Mouse (Mus musculus) embryonic facial prominence, embryonic 13.5 days (tissue): ENCODE data around the gene Smap2. TPM values are rescaled to one million over a fixed set of nuclear protein-coding genes. Genes with fewer than 3 reads are reported as not detected.
A peak's percentile ranks its signal among the peaks of the same experiment; 100 is the strongest.
"Not testable (repeated sequence)": the region's sequence is repeated elsewhere in the genome, so short reads cannot be mapped to it uniquely, and the experiment has no call there.

Source experiments
- ATAC-seq: fragments of 200-750 bp; cut with Nextera tagmentation; 2 replicates; pipeline ENCODE4 v1.8.0; 2017; ENCODE audit warnings: low read depth; ENCODE audit not compliant: insufficient number of reproducible peaks, insufficient read depth, low FRiP score, low TSS enrichment
- H3K27ac ChIP-seq: fragments of 300-500 bp; sonication (generic); 2 replicates; pipeline ENCODE4 v1.5.1; 2015; ENCODE audit warnings: moderate library complexity, mild to moderate bottlenecking, inconsistent platforms
- H3K27me3 ChIP-seq: fragments of 300-500 bp; sonication (generic); 2 replicates; pipeline ENCODE4 v1.6.1; 2015; ENCODE audit warnings: mild to moderate bottlenecking, inconsistent platforms
- H3K36me3 ChIP-seq: fragments of 300-500 bp; sonication (generic); 2 replicates; pipeline ENCODE4 v1.6.1; 2015; ENCODE audit warnings: mild to moderate bottlenecking, inconsistent platforms
- H3K4me1 ChIP-seq: fragments of 300-500 bp; sonication (generic); 2 replicates; pipeline ENCODE4 v1.6.1; 2015; ENCODE audit warnings: inconsistent platforms
- H3K4me2 ChIP-seq: fragments of 300-500 bp; sonication (generic); 2 replicates; pipeline ENCODE4 v1.6.1; 2015; ENCODE audit warnings: moderate library complexity, mild to moderate bottlenecking, inconsistent platforms
- H3K4me3 ChIP-seq: fragments of 300-500 bp; sonication (generic); 2 replicates; pipeline ENCODE4 v1.5.1; 2015; ENCODE audit warnings: mild to moderate bottlenecking, inconsistent platforms
- H3K9ac ChIP-seq: fragments of 300-500 bp; sonication (generic); 2 replicates; pipeline ENCODE4 v1.6.1; 2015; ENCODE audit warnings: mild to moderate bottlenecking, inconsistent platforms
- H3K9me3 ChIP-seq: fragments of 300-500 bp; sonication (generic); 2 replicates; pipeline ENCODE4 v1.6.1; 2016; ENCODE audit warnings: inconsistent platforms
- WGBS: fragments of 180-500 bp; shearing (Covaris S2); methylation state at CpG from one replicate; pipeline ENCODE4 v1.1.7; 2015; ENCODE audit warnings: mixed read lengths; 5-methylcytosine and 5-hydroxymethylcytosine counted together
- polyA plus RNA-seq: library from polyadenylated mRNA; unstranded; fragments of >200 nt; fragmentation: Nextera tagmentation; extraction: Ambion mirVana; gene quantifications from 2 replicates; pipeline ENCODE4 v1.2.1, GENCODE M21; 2015

Gene Smap2
- polyA plus RNA-seq, result 13.7 and 13.9 TPM in 2 replicates

GRCm38 (mm10) chr4:121016928-121017657, at the start of gene Smap2:
Gene Smap2, minus strand, starts transcription at chr4:121017247.
- under 1% methylated on average over 48 of the region's 48 CpGs for WGBS
- Histone ChIP-seq H3K4me1 (peaks cover 15% of the 10 kb centered on the region), H3K27ac (peak within 1 kb of the TSS; percentile 62), H3K4me2 (peak within 1 kb of the TSS; percentile 91), H3K4me3 (peak within 1 kb of the TSS; percentile 94), H3K9ac (peak within 1 kb of the TSS; percentile 84), H3K36me3 (no peaks in the 10 kb centered on the region), H3K27me3 (no peaks in the 10 kb centered on the region), H3K9me3 (no peaks in the 10 kb centered on the region)
- ATAC-seq, result peak; percentile 97

GRCm38 (mm10) chr4:121065336-121065735, 48.3 kb upstream of the Smap2 start:
- WGBS, result 84% methylated on average over 2 of the region's 2 CpGs

GRCm38 (mm10) chr4:121059218-121059617, 42.2 kb upstream of the Smap2 start:
- not testable (repeated sequence) for ATAC-seq, H3K4me3 ChIP-seq, H3K27ac ChIP-seq, H3K27me3 ChIP-seq, H3K4me1 ChIP-seq, H3K9ac ChIP-seq, H3K9me3 ChIP-seq, H3K4me2 ChIP-seq
- peaks cover 40% of the 10 kb centered on the region for H3K36me3 ChIP-seq
- 83% methylated on average over 10 of the region's 10 CpGs for WGBS

More at GRCm38 (mm10) chr4:121065336-121065735, 48.3 kb upstream of the Smap2 start:
- Histone ChIP-seq H3K9ac (no peak overlapping the region), H3K9me3 (no peaks in the 10 kb centered on the region), H3K4me1 (no peaks in the 10 kb centered on the region), H3K27ac (no peak overlapping the region), H3K4me2 (no peak overlapping the region), H3K36me3 (peaks cover 65% of the 10 kb centered on the region), H3K4me3 (no peak overlapping the region), H3K27me3 (no peaks in the 10 kb centered on the region)
- ATAC-seq, result no peak

- 70% methylated on average over 2 of the region's 2 CpGs for WGBS
- Histone ChIP-seq H3K27ac (no peak overlapping the region), H3K4me3 (no peak overlapping the region), H3K36me3 (peaks cover 22% of the 10 kb centered on the region), H3K27me3 (peaks cover 13% of the 10 kb centered on the region), H3K4me2 (no peak overlapping the region), H3K9me3 (no peaks in the 10 kb centered on the region), H3K4me1 (peaks cover 7% of the 10 kb centered on the region), H3K9ac (no peak overlapping the region)
- ATAC-seq, result no peak
Observed at GRCm38 (mm10) chr4:121057032-121057431, 40.0 kb upstream of the Smap2 start.

GRCm38 (mm10) chr4:121056342-121056741, 39.3 kb upstream of the Smap2 start:
- Histone ChIP-seq H3K4me2 (no peak overlapping the region), H3K9ac (no peak overlapping the region), H3K4me1 (peaks cover 8% of the 10 kb centered on the region), H3K27ac (no peak overlapping the region), H3K9me3 (no peaks in the 10 kb centered on the region), H3K36me3 (peaks cover 22% of the 10 kb centered on the region), H3K27me3 (peaks cover 13% of the 10 kb centered on the region), H3K4me3 (no peak overlapping the region)
- WGBS, result 39% methylated on average over 3 of the region's 3 CpGs
- ATAC-seq, result no peak

- no peak overlapping the region for H3K27ac ChIP-seq
- H3K9ac ChIP-seq, result 0 out of 2 replicates have a peak overlapping the region, but pooled peaks have one; percentile 51
- H3K27me3 ChIP-seq, result peaks cover 13% of the 10 kb centered on the region
- ATAC-seq, result peak; percentile 34; the same call in 1 of the 2 replicates
- peak overlapping the region; percentile 53 for H3K4me2 ChIP-seq
- WGBS, result 9% methylated on average over 35 of the region's 35 CpGs
- peaks cover 12% of the 10 kb centered on the region for H3K36me3 ChIP-seq
- H3K9me3 ChIP-seq, result no peaks in the 10 kb centered on the region
- peaks cover 8% of the 10 kb centered on the region for H3K4me1 ChIP-seq
- H3K4me3 ChIP-seq, result peak overlapping the region; percentile 27
Observed at GRCm38 (mm10) chr4:121052454-121053323, 35.6 kb upstream of the Smap2 start.

- H3K27me3 ChIP-seq, result peaks cover 13% of the 10 kb centered on the region
- WGBS, result 38% methylated on average over 4 of the region's 4 CpGs
- H3K4me2 ChIP-seq, result no peak overlapping the region
- peaks cover 12% of the 10 kb centered on the region for H3K36me3 ChIP-seq
- H3K9me3 ChIP-seq, result no peaks in the 10 kb centered on the region
- no peak overlapping the region for H3K4me3 ChIP-seq
- H3K27ac ChIP-seq, result no peak overlapping the region; the same call in 1 of the 2 replicates
- no peak overlapping the region for H3K9ac ChIP-seq
- H3K4me1 ChIP-seq, result peaks cover 8% of the 10 kb centered on the region
- no peak for ATAC-seq
Observed at GRCm38 (mm10) chr4:121051863-121052262, 34.8 kb upstream of the Smap2 start.

- ATAC-seq, result no peak
- no peak overlapping the region for H3K27ac ChIP-seq
Observed at GRCm38 (mm10) chr4:121042946-121043345, 25.9 kb upstream of the Smap2 start.

GRCm38 (mm10) chr4:121042472-121042871, 25.4 kb upstream of the Smap2 start:
- H3K9me3 ChIP-seq, result no peaks in the 10 kb centered on the region
- ATAC-seq, result no peak
- H3K27me3 ChIP-seq, result peaks cover 31% of the 10 kb centered on the region
- no peak overlapping the region for H3K9ac ChIP-seq
- peak overlapping the region; percentile 93 for H3K27ac ChIP-seq
- peaks cover 34% of the 10 kb centered on the region for H3K4me1 ChIP-seq
- no peak overlapping the region for H3K4me3 ChIP-seq
- peak overlapping the region; percentile 79 for H3K4me2 ChIP-seq
- H3K36me3 ChIP-seq, result peaks cover 12% of the 10 kb centered on the region
- 46% methylated on average over 5 of the region's 5 CpGs for WGBS

More at GRCm38 (mm10) chr4:121042946-121043345, 25.9 kb upstream of the Smap2 start:
- Histone ChIP-seq H3K4me1 (peaks cover 34% of the 10 kb centered on the region), H3K9ac (no peak overlapping the region), H3K36me3 (peaks cover 12% of the 10 kb centered on the region), H3K27me3 (peaks cover 29% of the 10 kb centered on the region), H3K4me2 (peak overlapping the region; percentile 79; the same call in 1 of the 2 replicates), H3K9me3 (no peaks in the 10 kb centered on the region), H3K4me3 (no peak overlapping the region)
- 69% methylated on average over 3 of the region's 3 CpGs for WGBS

GRCm38 (mm10) chr4:121040897-121041671, 24.0 kb upstream of the Smap2 start:
- Histone ChIP-seq H3K36me3 (peaks cover 12% of the 10 kb centered on the region), H3K9ac (peak overlapping the region; percentile 54), H3K4me2 (peak overlapping the region; percentile 79), H3K27ac (peak overlapping the region; percentile 93), H3K4me1 (peaks cover 34% of the 10 kb centered on the region), H3K9me3 (no peaks in the 10 kb centered on the region), H3K27me3 (peaks cover 31% of the 10 kb centered on the region), H3K4me3 (peak overlapping the region; percentile 52)
- ATAC-seq, result peak; percentile 72
- WGBS, result 8% methylated on average over 18 of the region's 18 CpGs

GRCm38 (mm10) chr4:121040323-121040722, 23.3 kb upstream of the Smap2 start:
- Histone ChIP-seq H3K4me1 (peaks cover 34% of the 10 kb centered on the region), H3K4me2 (peak overlapping the region; percentile 79), H3K27me3 (peaks cover 31% of the 10 kb centered on the region), H3K9ac (peak overlapping the region; percentile 75), H3K36me3 (peaks cover 7% of the 10 kb centered on the region; the same call in 1 of the 2 replicates), H3K4me3 (peak overlapping the region; percentile 52), H3K27ac (peak overlapping the region; percentile 93), H3K9me3 (no peaks in the 10 kb centered on the region)
- 59% methylated on average over 14 of the region's 14 CpGs for WGBS
- ATAC-seq, result no peak
